Mouse (Mus musculus): ENCODE results near the gene Mlph. TPM values are rescaled to one million over a fixed set of nuclear protein-coding genes. Genes with fewer than 3 reads are reported as not detected.

Mlph gene
- total and polyA plus RNA-seq, 3 experiments = not detected

- no peak for TF ChIP-seq EP300 (IDR thresholded peaks at IDR 0.05; ENCODE audit: low read depth in 1 of 2, low read length in 2 of 2)
- no peak for TF ChIP-seq TCF12 (IDR thresholded peaks at IDR 0.05; ENCODE audit: low read depth, low read length)
- TF ChIP-seq BHLHE40 (IDR thresholded peaks at IDR 0.05; ENCODE audit: borderline replicate concordance, low read depth, low read length) = no peak
- TF ChIP-seq USF1 (IDR thresholded peaks at IDR 0.05; ENCODE audit: low read depth, low read length) = no peak
- TF ChIP-seq UBTF (IDR thresholded peaks at IDR 0.05; ENCODE audit: borderline replicate concordance, insufficient read depth, low read depth, low read length) = no peak
- no peak for TF ChIP-seq USF2 (IDR thresholded peaks at IDR 0.05; ENCODE audit: borderline replicate concordance in 1 of 2, insufficient read depth in 1 of 2, low read depth in 1 of 2, low read length in 2 of 2)
- no peak for TF ChIP-seq ZKSCAN1 (IDR thresholded peaks at IDR 0.05; ENCODE audit: low read depth, low read length)
- TF ChIP-seq MAFK (IDR thresholded peaks at IDR 0.05; ENCODE audit: borderline replicate concordance, low read depth, low read length) = no peak
- no peak for TF ChIP-seq HCFC1 (IDR thresholded peaks at IDR 0.05; ENCODE audit: low read depth, low read length)
- TF ChIP-seq POLR2AphosphoS2 (IDR thresholded peaks at IDR 0.05; ENCODE audit: low read length) = no peak
- TF ChIP-seq ZC3H11A (IDR thresholded peaks at IDR 0.05; ENCODE audit: low read depth, low read length) = no peak
- no peak for TF ChIP-seq MYB (IDR thresholded peaks at IDR 0.05; ENCODE audit: low read depth, low read length)
- no peak for TF ChIP-seq ZNF384 (IDR thresholded peaks at IDR 0.05; ENCODE audit: low read depth, low read length)
- no peak for TF ChIP-seq ZMIZ1 (IDR thresholded peaks at IDR 0.05; ENCODE audit: low read depth, low read length)
- TF ChIP-seq MAX (IDR thresholded peaks at IDR 0.05; ENCODE audit: low read length) = no peak
- TF ChIP-seq SMC3 (IDR thresholded peaks at IDR 0.05; ENCODE audit: low read depth, low read length) = no peak
- Histone ChIP-seq H3K79me2 (ENCODE audit: control insufficient read depth, insufficient read depth, low read length, poor library complexity) (no peaks in the 10 kb centered on the region), H3K4me1 (ENCODE audit: control insufficient read depth in 1 of 2, insufficient read depth in 2 of 2, low read length in 2 of 2) (no peaks in the 10 kb centered on the region), H3K4me3 (ENCODE audit: control insufficient read depth in 1 of 2, insufficient read depth in 1 of 2, low read depth in 2 of 2, low read length in 2 of 2) (no peak overlapping the region), H3K27me3 (ENCODE audit: control insufficient read depth in 1 of 2, insufficient read depth in 2 of 2, low read length in 2 of 2) (no peaks in the 10 kb centered on the region; a peak in 1 of 4 replicates), H3K27ac (ENCODE audit: control insufficient read depth, low read depth, low read length) (no peak overlapping the region), H3K36me3 (ENCODE audit: control insufficient read depth in 1 of 2, insufficient read depth in 2 of 2, low read length in 2 of 2) (no peaks in the 10 kb centered on the region), H3K9me3 (replicated peaks; ENCODE audit: insufficient read depth, low read length) (no peaks in the 10 kb centered on the region), H3K9ac (ENCODE audit: control insufficient read depth, low read depth, low read length, poor library complexity, severe bottlenecking) (no peak overlapping the region)
- DNase-seq (ENCODE audit: low read depth, low spot score) = no peak
Observed at GRCm38 (mm10) chr1:90962994-90963393, 48.1 kb downstream of the Mlph start.

- Histone ChIP-seq H3K4me1 (ENCODE audit: control insufficient read depth in 1 of 2, insufficient read depth in 2 of 2, low read length in 2 of 2) (no peaks in the 10 kb centered on the region), H3K27me3 (ENCODE audit: control insufficient read depth in 1 of 2, insufficient read depth in 2 of 2, low read length in 2 of 2) (no peaks in the 10 kb centered on the region; a peak in 1 of 4 replicates), H3K36me3 (ENCODE audit: control insufficient read depth in 1 of 2, insufficient read depth in 2 of 2, low read length in 2 of 2) (no peaks in the 10 kb centered on the region), H3K79me2 (ENCODE audit: control insufficient read depth, insufficient read depth, low read length, poor library complexity) (no peaks in the 10 kb centered on the region), H3K27ac (ENCODE audit: control insufficient read depth, low read depth, low read length) (no peak overlapping the region), H3K4me3 (ENCODE audit: control insufficient read depth in 1 of 2, insufficient read depth in 1 of 2, low read depth in 2 of 2, low read length in 2 of 2) (no peak overlapping the region), H3K9ac (ENCODE audit: control insufficient read depth, low read depth, low read length, poor library complexity, severe bottlenecking) (no peak overlapping the region), H3K9me3 (replicated peaks; ENCODE audit: insufficient read depth, low read length) (no peaks in the 10 kb centered on the region)
- no peak for DNase-seq (ENCODE audit: low read depth, low spot score)
- TF ChIP-seq SMC3 (IDR thresholded peaks at IDR 0.05; ENCODE audit: low read depth, low read length) (no peak), MEF2A (IDR thresholded peaks at IDR 0.05; ENCODE audit: extremely low read depth, insufficient replicate concordance, low read depth, low read length, poor library complexity, severe bottlenecking) (no peak), CHD1 (IDR thresholded peaks at IDR 0.05; ENCODE audit: low read depth, low read length) (no peak), ZMIZ1 (IDR thresholded peaks at IDR 0.05; ENCODE audit: low read depth, low read length) (no peak), MXI1 (IDR thresholded peaks at IDR 0.05; ENCODE audit: low read depth, low read length) (no peak), TAL1 (IDR thresholded peaks at IDR 0.05; ENCODE audit: low read length) (no peak), CHD2 (IDR thresholded peaks at IDR 0.05; ENCODE audit: low read length) (no peak), ZKSCAN1 (IDR thresholded peaks at IDR 0.05; ENCODE audit: low read depth, low read length) (no peak), BHLHE40 (IDR thresholded peaks at IDR 0.05; ENCODE audit: borderline replicate concordance, low read depth, low read length) (no peak), NELFE (IDR thresholded peaks at IDR 0.05; ENCODE audit: low read depth, low read length) (no peak), SIN3A (IDR thresholded peaks at IDR 0.05; ENCODE audit: low read length) (no peak), USF2 (IDR thresholded peaks at IDR 0.05; ENCODE audit: borderline replicate concordance in 1 of 2, insufficient read depth in 1 of 2, low read depth in 1 of 2, low read length in 2 of 2) (no peak), ETS1 (IDR thresholded peaks at IDR 0.05; ENCODE audit: low read depth, low read length) (no peak), UBTF (IDR thresholded peaks at IDR 0.05; ENCODE audit: borderline replicate concordance, insufficient read depth, low read depth, low read length) (no peak), POLR2AphosphoS5 (IDR thresholded peaks at IDR 0.05; ENCODE audit: borderline replicate concordance, low read depth, low read length) (no peak), MAFK (IDR thresholded peaks at IDR 0.05; ENCODE audit: borderline replicate concordance, low read depth, low read length) (no peak), GATA1 (IDR thresholded peaks at IDR 0.05; ENCODE audit: low read depth, low read length) (no peak), ZNF384 (IDR thresholded peaks at IDR 0.05; ENCODE audit: low read depth, low read length) (no peak), EP300 (IDR thresholded peaks at IDR 0.05; ENCODE audit: low read depth in 1 of 2, low read length in 2 of 2) (no peak)
Observed at GRCm38 (mm10) chr1:90967583-90967982, 52.7 kb downstream of the Mlph start.

Measured in MEL (cell line).